Mouse (Mus musculus): Measurements from ENCODE around the gene Pif1. TPM values are rescaled to one million over a fixed set of nuclear protein-coding genes. Genes with fewer than 3 reads are reported as not detected.

The Pif1 gene
- polyA plus RNA-seq, 1 experiment from 2014 or later, result 0.75 TPM

GRCm38 (mm10) chr9:65636926-65637325 is 50.0 kb downstream of the Pif1 start:
- H3K4me3 ChIP-seq (ENCODE audit: low read depth, low read length), result no peak overlapping the region
- H3K9me3 ChIP-seq (ENCODE audit: control insufficient read depth, low read length), result no peaks in the 10 kb centered on the region
- WGBS, result 89% methylated on average over 4 of the region's 4 CpGs
- H3K4me2 ChIP-seq (ENCODE audit: low read depth, low read length), result no peak overlapping the region
- no peaks in the 10 kb centered on the region for H3K36me3 ChIP-seq (ENCODE audit: control insufficient read depth, insufficient read depth, low read length)
- no peak overlapping the region for H3K27ac ChIP-seq (ENCODE audit: low read depth, low read length)
- H3K27me3 ChIP-seq (ENCODE audit: control insufficient read depth, insufficient read depth, low read length), result peaks cover 3% of the 10 kb centered on the region; the same call in 1 of the 2 replicates
- no peak for ATAC-seq (ENCODE audit: low read depth)
- no peak overlapping the region for H3K9ac ChIP-seq (replicated peaks; ENCODE audit: low read depth, low read length)
- no peaks in the 10 kb centered on the region for H3K4me1 ChIP-seq (ENCODE audit: control insufficient read depth, insufficient read depth, low read length)

DNA sequence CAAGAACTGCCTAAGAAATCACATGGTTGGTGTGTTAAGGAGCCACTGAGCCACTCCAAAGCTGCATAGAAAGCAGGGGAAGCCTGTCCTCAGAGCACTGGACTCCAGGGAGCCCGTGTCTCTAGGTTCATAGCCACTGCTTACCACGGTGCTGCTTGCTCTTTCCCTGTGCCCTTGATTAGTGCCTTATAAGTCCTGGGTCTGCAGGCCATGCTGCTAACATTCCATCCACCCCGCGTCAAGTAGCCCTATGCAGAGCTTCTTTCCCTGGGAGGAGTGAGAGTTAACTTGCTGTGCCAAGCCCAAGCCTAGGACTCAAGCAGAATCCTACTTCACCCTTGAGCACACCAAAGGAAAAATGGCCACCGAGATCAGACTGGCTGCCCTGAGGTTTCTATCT is 52.1 kb downstream of the Pif1 start:
- H3K27me3 ChIP-seq (ENCODE audit: control insufficient read depth, insufficient read depth, low read length), result no peaks in the 10 kb centered on the region
- no peak for ATAC-seq (ENCODE audit: low read depth)
- WGBS, result 62% methylated on average over 5 of the region's 5 CpGs

GRCm38 (mm10) chr9:65640838-65641410 is 54.0 kb downstream of the Pif1 start:
- Histone ChIP-seq H3K27ac (ENCODE audit: low read depth, low read length) (no peak overlapping the region), H3K4me2 (ENCODE audit: low read depth, low read length) (no peak overlapping the region), H3K36me3 (ENCODE audit: control insufficient read depth, insufficient read depth, low read length) (no peaks in the 10 kb centered on the region), H3K9ac (replicated peaks; ENCODE audit: low read depth, low read length) (no peak overlapping the region), H3K4me3 (ENCODE audit: low read depth, low read length) (no peak overlapping the region), H3K27me3 (ENCODE audit: control insufficient read depth, insufficient read depth, low read length) (no peaks in the 10 kb centered on the region), H3K9me3 (ENCODE audit: control insufficient read depth, low read length) (no peaks in the 10 kb centered on the region), H3K4me1 (ENCODE audit: control insufficient read depth, insufficient read depth, low read length) (no peaks in the 10 kb centered on the region)
- WGBS, result 9% methylated on average over 5 of the region's 5 CpGs
- no peak for ATAC-seq (ENCODE audit: low read depth)

More for the DNA sequence above, 52.1 kb downstream of the Pif1 start:
- Histone ChIP-seq H3K9me3 (ENCODE audit: control insufficient read depth, low read length) (no peaks in the 10 kb centered on the region), H3K36me3 (ENCODE audit: control insufficient read depth, insufficient read depth, low read length) (no peaks in the 10 kb centered on the region), H3K9ac (replicated peaks; ENCODE audit: low read depth, low read length) (no peak overlapping the region), H3K4me1 (ENCODE audit: control insufficient read depth, insufficient read depth, low read length) (no peaks in the 10 kb centered on the region), H3K27ac (ENCODE audit: low read depth, low read length) (no peak overlapping the region), H3K4me2 (ENCODE audit: low read depth, low read length) (no peak overlapping the region), H3K4me3 (ENCODE audit: low read depth, low read length) (no peak overlapping the region)

- H3K4me1 ChIP-seq (ENCODE audit: control insufficient read depth, insufficient read depth, low read length), result no peaks in the 10 kb centered on the region
- 5% methylated on average over 12 of the region's 12 CpGs for WGBS
- H3K27ac ChIP-seq (ENCODE audit: low read depth, low read length), result no peak overlapping the region
- H3K4me2 ChIP-seq (ENCODE audit: low read depth, low read length), result no peak overlapping the region
- no peaks in the 10 kb centered on the region for H3K27me3 ChIP-seq (ENCODE audit: control insufficient read depth, insufficient read depth, low read length)
- no peaks in the 10 kb centered on the region for H3K36me3 ChIP-seq (ENCODE audit: control insufficient read depth, insufficient read depth, low read length)
- no peak for ATAC-seq (ENCODE audit: low read depth)
- no peak overlapping the region for H3K4me3 ChIP-seq (ENCODE audit: low read depth, low read length)
- H3K9ac ChIP-seq (replicated peaks; ENCODE audit: low read depth, low read length), result no peak overlapping the region
- H3K9me3 ChIP-seq (ENCODE audit: control insufficient read depth, low read length), result no peaks in the 10 kb centered on the region
Observed at GRCm38 (mm10) chr9:65641446-65642052, 54.6 kb downstream of the Pif1 start.

DNA sequence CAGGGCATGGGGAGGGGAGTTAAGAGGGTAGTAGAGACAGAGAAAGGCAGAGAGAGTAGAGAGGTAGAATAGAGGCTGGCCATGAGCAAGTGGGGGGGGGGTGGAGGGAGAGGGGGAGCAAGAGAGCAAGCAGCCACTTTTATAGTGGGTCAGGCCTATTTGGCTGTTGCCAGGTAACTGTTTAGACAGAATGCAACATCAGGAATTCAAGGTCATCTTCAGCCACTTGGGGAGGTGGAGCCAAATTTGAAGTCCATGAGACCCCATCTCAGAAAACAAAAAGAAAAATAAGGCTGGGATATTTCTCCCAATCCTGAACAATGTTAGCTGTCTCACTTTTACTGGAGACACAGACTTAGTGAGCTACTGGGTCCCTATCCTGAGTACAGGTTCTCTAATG is 55.6 kb downstream of the Pif1 start:
- no peak for ATAC-seq (ENCODE audit: low read depth)
- H3K36me3 ChIP-seq (ENCODE audit: control insufficient read depth, insufficient read depth, low read length), result no peaks in the 10 kb centered on the region
- no peaks in the 10 kb centered on the region for H3K9me3 ChIP-seq (ENCODE audit: control insufficient read depth, low read length)
- H3K9ac ChIP-seq (replicated peaks; ENCODE audit: low read depth, low read length), result no peak overlapping the region
- no peak overlapping the region for H3K4me2 ChIP-seq (ENCODE audit: low read depth, low read length)
- no peaks in the 10 kb centered on the region for H3K4me1 ChIP-seq (ENCODE audit: control insufficient read depth, insufficient read depth, low read length)
- H3K4me3 ChIP-seq (ENCODE audit: low read depth, low read length), result no peak overlapping the region
- no peaks in the 10 kb centered on the region for H3K27me3 ChIP-seq (ENCODE audit: control insufficient read depth, insufficient read depth, low read length)
- no peak overlapping the region for H3K27ac ChIP-seq (ENCODE audit: low read depth, low read length)

DNA sequence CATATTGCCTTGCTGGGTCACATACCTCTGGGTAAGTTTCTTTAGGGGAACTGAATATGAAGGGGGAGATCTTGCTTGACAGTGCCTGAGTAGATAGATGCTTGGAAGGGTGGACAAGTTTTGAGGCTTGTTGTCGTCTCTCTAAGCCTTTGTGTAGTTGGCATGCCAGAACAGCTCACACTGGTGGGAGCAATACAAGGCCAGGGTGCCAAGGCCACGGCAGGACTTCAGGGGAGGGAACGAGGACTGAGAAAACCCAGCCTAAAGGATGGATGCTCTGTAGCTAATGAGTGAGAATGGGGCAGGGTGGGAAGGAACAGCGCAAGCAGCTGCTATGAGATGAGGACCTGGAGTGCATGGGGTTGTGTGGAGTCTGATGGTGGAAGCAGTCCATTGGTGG is 58.0 kb downstream of the Pif1 start:
- ATAC-seq (ENCODE audit: low read depth), result no peak
- Histone ChIP-seq H3K27ac (ENCODE audit: low read depth, low read length) (no peak overlapping the region), H3K36me3 (ENCODE audit: control insufficient read depth, insufficient read depth, low read length) (no peaks in the 10 kb centered on the region), H3K4me3 (ENCODE audit: low read depth, low read length) (no peak overlapping the region), H3K9ac (replicated peaks; ENCODE audit: low read depth, low read length) (no peak overlapping the region), H3K4me2 (ENCODE audit: low read depth, low read length) (no peak overlapping the region), H3K27me3 (ENCODE audit: control insufficient read depth, insufficient read depth, low read length) (no peaks in the 10 kb centered on the region), H3K4me1 (ENCODE audit: control insufficient read depth, insufficient read depth, low read length) (no peaks in the 10 kb centered on the region), H3K9me3 (ENCODE audit: control insufficient read depth, low read length) (no peaks in the 10 kb centered on the region)
- 89% methylated on average over 4 of the region's 4 CpGs for WGBS

Other genes with a start within 250 kb of the Pif1 start
- 12.3 and 12.5 TPM in 2 replicates for gene Pdcd7, start 241.1 kb upstream of the Pif1 start, polyA plus RNA-seq (2014; fragmentation: Nextera tagmentation; extraction: Ambion mirVana)
- 3.7 and 7.2 TPM in 2 replicates for gene Ubap1l, start 226.1 kb upstream of the Pif1 start, polyA plus RNA-seq (2014; fragmentation: Nextera tagmentation; extraction: Ambion mirVana)
- gene Kbtbd13, start 195.5 kb upstream of the Pif1 start, polyA plus RNA-seq (2014; fragmentation: Nextera tagmentation; extraction: Ambion mirVana), result 0.31 and 0.63 TPM in 2 replicates
- 5.6 and 8.2 TPM in 2 replicates for gene Rasl12, start 188.7 kb upstream of the Pif1 start, polyA plus RNA-seq (2014; fragmentation: Nextera tagmentation; extraction: Ambion mirVana)
- gene Slc51b, start 164.2 kb upstream of the Pif1 start, polyA plus RNA-seq (2014; fragmentation: Nextera tagmentation; extraction: Ambion mirVana), result not detected in 2 replicates
- gene Mtfmt, start 151.4 kb upstream of the Pif1 start, polyA plus RNA-seq (2014; fragmentation: Nextera tagmentation; extraction: Ambion mirVana), result 24.3 and 25.6 TPM in 2 replicates
- gene Spg21, start 126.2 kb upstream of the Pif1 start, polyA plus RNA-seq (2014; fragmentation: Nextera tagmentation; extraction: Ambion mirVana), result 122 and 131 TPM in 2 replicates
- 0.81 and 1.2 TPM in 2 replicates for gene Ankdd1a, start 67.0 kb upstream of the Pif1 start, polyA plus RNA-seq (2014; fragmentation: Nextera tagmentation; extraction: Ambion mirVana)
- 2.4 and 5.2 TPM in 2 replicates for gene Plekho2, start 7.1 kb upstream of the Pif1 start, polyA plus RNA-seq (2014; fragmentation: Nextera tagmentation; extraction: Ambion mirVana)
- 2.5 and 3.9 TPM in 2 replicates for gene Rbpms2, start 42.5 kb downstream of the Pif1 start, polyA plus RNA-seq (2014; fragmentation: Nextera tagmentation; extraction: Ambion mirVana)
- gene Oaz2, start 80.8 kb downstream of the Pif1 start, polyA plus RNA-seq (2014; fragmentation: Nextera tagmentation; extraction: Ambion mirVana), result 254 and 315 TPM in 2 replicates
- gene Zfp609, start 240.4 kb downstream of the Pif1 start, polyA plus RNA-seq (2014; fragmentation: Nextera tagmentation; extraction: Ambion mirVana), result 8.9 and 10.1 TPM in 2 replicates